Mouse (Mus musculus) T-helper 1 cell (primary cell): ENCODE data around the gene Chchd3.

ENCODE experiments used
- in situ Hi-C: fragments of 300-600 bp; cut with MboI, MseI; formaldehyde crosslinking; loops from one replicate; pipeline ENCODE4 v1.15.1; 2025; ENCODE audit warnings: high pct_unique_total_duplicates

Gene Chchd3

DNA sequence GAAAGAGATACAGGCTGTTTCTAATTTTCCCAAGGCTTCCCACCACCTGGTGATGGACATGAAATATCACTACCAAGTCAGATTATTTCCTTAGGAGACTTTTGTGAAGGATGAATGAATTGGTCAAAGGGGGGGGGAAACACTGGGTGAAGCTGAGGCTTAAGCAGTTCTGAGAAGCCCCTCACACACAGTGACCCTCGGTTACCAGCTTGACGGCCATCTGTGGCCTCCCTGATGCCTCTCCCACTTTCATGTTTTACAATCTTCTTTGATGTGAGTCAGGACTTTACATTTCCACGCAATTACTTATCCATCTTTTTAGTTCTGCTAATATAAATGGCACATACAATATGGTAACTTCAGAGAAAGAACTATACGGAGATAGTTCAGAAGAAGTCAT lies 252.3 kb downstream of the Chchd3 start:
- in situ Hi-C loops = no loop called here

DNA sequence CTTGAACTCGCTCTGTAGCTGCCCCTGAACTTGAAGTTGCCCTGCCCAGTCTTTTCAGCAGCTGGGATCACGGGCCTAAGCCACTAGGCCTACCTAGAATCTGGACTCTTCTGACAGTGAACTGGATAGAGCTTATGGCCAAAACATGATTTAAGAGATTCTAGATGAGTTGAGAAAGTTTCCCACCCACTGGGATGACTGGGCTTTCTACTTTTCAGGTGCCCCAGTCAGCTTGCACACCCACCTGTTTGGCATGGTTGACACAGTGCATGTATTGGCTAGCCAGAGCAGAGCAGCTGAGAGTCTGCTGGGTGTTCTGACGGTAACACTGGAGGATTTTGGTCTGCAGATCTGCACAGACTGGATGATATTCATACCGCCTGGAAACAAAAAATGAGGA lies 256.4 kb downstream of the Chchd3 start:
- in situ Hi-C loops = no loop called here

DNA sequence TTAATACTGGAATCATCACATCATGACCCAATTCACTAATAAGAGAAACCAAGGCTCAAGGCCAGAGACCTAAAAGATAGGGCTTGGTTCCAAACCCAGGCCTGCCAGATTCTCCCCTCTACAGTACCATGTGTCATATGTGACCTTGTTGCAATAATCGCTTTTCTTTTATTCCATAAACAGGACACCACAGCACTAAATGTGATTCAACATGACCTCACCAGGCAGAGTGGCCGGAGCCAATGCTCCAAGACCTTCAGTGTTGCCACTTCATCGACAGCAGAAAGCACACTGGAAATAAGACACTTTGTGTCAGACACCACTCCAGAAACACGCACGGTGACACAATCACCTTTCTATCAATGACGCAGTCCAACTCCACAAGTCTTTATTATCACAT lies 258.3 kb downstream of the Chchd3 start:
- in situ Hi-C loops = no loop called here

DNA sequence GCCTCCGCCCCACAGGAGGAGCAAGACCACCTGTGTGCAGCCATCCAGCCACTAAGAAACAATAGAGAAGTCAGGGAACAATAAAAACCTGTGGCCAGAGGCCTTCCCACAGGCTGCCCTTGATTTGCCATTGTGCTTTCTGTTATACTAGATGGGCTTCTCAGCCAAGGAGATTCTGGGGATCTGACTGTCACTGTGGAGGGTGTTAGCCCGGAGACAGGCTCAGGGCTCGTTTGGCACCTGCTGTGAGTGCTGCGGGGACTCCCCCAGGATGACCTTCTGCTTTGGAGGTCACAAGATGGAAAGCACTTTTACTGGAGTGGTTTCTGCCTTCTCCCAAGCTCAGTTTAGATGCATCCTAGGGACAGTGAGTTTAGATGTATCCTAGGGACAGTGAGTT lies 262.5 kb downstream of the Chchd3 start:
- in situ Hi-C loops = no loop called here

DNA sequence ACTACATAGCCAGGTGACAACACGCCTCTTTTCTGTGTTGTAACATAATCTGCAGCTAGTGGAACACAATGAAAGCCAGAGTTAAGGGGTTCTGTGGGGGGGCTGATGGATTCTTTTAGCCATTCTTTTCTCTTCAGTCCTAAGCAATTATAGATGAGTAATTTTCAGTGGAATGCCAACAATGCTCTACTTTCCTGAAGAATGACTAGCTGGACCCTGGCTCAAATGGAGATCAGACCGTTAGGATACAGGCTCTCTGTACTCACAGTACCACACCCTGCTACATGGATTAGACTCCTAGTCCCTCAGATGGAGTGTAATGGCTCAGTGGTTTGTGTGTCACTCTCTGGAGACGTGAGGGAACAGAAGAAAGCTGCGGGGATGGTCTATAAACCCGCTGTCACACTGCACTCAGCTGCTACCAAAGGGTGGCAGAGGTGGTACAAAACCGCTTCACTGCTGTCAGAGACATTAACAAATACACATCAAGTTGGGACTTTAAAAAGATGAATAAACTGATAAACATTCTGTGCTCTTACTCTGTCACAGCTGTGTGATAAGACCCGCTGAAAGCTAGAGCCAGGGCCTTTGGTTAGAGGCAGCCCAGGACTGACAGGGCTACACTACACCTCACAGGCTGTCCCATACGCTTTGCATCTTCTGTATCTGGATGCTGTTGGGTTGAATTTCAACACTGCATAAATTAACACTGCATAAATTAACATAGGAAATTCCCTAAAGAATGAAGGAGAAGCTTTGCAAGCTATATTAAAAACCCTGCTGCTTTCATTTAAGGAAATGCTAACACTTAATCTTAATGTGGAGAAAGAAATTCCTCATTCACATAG lies 264.2 kb downstream of the Chchd3 start:
- in situ Hi-C loops = no loop called here

DNA sequence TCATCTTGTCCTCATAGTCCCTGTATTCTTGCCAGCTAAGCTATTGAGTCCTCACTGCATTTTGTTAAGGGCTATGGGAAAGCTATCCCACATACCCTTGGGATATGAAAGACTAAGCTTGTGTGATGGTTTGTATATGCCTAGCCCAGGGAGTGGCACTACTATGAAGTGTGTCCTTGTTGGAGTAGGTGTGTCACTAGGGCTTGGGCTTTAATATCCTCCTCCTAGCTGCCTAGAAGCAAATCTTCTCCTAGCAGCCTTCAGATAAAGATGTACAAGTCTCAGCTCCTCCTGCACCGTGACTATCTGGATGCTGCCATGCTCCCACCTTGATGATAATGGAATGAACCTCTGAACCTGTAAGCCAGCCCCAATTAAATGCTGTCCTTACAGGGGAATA lies 266.5 kb downstream of the Chchd3 start:
- in situ Hi-C loops = no loop called here

DNA sequence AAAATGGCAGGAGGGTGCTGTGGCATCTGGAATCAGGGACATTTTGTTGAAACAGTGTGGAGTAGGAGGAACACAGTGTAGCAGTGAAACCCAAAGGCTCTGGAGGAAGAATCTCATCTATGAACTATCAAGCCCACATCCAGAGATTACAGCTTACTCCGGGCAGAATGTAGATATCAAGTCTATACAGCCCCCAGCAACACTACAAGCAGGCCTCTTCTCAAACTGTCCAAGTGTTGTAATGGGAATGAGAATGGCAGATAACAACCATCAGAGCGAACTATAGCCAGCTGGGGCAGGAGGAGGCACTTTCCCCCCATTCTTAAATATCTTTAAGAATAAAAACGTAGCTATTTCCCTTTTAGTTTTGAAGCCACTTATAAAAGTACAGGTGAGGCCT lies 266.9 kb downstream of the Chchd3 start:
- in situ Hi-C loops = no loop called here

DNA sequence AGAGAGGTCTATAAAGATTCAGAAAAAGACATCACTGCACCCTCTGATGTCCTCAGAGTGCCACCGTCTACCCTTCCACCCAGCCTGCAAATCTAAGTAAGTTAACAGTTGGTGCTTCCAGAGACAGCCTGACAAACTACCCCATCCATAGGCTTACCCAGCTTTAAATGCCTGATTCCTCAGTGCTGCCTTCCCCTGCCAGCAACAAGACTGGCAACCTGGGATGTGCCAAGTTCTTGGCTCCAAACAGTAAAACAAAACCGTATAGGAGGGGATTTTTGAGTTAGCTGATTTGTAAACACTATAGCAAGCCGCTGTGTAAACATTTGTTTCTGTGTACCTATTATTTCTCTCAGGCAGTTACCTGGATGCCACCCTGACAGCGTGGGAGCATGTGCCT lies 269.6 kb downstream of the Chchd3 start:
- in situ Hi-C loops = no loop called here

DNA sequence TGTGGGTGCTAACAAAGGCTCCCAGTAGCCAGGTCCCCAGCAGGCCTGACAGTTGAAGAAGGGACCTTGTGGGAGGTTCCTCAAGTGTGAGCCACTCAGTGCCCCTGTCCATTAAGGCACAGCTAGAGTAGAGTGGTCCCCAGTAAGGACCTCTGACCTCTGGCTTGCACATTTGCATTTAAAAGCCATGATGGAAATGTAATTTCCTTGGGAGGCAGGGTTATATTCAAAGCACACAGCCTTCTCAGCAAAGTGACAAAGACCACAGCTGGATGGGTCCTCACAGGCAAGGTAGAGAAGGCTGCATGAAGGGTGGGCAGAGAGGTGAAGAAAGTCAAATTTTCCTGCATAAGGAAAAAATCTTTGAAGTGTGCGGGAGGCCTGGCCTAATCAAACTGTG lies 272.7 kb downstream of the Chchd3 start:
- in situ Hi-C loops = no loop called here

DNA sequence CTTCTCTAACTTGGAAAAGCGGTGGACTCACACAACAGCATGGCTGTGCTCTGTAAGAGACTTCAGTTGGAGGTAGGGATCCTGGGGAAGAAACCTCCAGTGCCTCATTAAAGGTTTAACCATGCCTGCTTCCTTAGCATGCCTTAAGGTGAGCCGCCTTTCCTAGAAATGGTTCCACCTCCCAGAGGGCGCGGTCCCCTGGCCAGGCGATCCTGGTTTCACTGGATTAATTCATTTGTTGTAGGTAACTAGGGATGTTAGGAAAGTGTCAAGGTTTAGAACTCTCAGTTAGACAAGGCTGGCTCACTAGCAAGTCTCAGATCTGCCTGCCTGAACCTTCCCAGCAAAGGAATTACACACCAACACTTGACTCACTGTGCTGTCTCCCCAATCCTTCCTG lies 273.9 kb downstream of the Chchd3 start:
- in situ Hi-C loops = no loop called here

DNA sequence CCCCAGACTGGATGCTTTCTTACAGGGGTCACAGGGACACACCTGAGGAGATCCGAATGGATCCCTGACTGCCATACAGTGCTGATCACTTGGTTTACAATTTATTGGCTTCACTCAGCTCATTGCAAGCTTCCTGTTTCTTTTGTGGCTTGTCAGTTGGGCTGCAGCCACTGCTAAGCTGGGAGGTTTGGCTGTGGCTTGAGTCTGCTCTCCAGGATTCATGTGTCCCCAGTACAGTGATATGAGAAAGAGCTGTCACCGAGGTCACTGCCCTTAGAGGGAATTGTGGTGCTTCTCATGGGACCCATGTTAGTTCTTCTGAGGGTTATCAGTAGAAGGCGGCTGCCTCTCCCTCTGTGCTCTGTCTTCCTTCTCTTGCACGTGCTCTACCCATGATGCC lies 277.0 kb downstream of the Chchd3 start:
- in situ Hi-C loops = no loop called here

DNA sequence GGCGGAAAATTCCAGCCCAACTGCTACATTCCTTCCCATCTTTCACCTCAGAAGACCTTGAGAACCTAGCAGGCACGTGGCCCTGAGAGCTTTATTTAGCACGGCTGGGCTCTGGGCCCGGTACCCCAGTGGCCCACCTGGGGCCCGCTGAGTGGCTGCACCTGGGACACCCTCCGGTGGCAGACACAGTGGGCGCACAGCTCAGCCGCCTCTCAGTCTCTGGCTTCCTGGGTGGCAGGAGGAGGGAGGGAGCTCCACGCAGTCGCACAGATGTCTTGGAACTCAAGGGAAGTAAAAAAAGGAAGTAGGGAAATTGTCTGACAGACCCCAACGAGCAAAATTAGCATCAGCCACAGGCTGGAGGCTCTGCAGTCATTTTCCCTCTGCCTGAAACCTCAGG lies 279.5 kb downstream of the Chchd3 start:
- in situ Hi-C loops = no loop called here

DNA sequence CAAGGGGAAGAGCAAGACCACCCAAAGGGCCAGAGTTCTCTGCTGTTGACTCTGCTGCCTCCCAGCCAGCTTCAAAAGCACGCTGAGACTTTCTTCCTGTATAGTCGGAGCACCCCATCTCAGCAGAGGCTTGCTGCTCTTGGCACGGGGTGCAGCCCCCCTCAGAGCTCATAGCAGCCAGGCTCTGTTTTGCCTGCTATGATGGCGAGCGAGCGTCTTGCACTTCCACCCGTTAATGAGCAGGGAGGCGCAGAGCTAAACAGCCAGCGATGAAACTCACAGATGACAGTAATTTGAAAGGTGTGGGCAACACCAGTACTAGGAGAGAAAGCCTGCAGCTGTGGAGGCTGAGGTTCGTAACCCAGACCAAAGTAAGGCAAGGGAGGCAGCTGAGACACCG lies 283.7 kb downstream of the Chchd3 start:
- in situ Hi-C loops = no loop called here

DNA sequence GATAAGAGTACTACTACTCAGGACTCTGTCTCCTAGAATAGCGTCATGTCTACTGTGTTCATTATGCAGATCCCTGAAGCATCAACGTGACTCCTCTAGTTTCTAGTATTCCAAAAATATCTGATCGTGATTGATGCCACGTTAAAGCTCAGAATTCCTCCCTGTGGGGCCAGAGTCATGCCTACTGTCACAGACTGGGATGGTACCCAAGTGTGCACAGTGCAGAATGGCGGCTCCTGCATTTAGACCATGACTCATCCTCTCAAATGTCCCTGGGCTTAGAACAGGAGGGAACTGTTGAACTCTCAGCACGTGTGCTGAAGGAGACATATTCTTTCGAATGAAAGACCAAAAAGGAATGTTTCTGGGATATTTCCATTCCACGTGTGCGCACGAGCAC lies 305.5 kb downstream of the Chchd3 start:
- in situ Hi-C loops = no loop called here

DNA sequence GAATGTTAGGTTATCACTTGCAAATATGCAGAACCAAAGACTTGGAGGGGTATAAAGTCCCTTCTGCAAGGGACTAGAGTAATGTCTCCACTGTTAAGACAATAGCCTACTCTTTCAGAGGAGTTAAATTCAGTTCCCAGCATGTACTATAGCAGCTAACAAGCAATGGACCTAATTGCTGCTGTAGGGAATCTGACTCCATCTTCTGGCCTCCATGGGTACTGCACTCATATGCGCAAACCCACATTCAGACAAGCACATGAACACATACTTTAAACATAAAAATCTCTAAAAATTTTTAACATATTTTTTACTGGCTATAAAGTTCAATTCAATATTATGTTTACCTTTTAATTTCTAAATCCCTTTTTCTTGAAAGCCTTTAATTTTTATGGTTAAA lies 310.2 kb downstream of the Chchd3 start:
- in situ Hi-C loops = no loop called here

DNA sequence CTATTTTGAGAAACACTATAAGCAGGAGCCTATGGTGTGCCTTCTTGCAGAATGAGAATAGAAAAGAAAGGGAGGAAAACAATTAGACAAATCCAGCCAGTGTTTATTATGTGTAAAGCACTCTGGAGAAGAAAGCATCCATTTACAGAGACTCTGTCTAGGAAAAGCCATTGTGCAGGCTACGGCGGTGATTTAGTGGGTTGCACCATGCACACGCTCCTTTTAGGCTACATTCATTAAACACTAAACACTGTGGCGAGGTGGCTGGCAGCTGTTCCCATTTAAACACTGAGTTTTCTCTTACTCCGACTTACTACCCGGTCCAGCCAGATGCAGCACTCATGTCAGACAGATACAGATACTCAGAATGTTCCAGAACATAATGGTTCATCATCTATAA lies 311.3 kb downstream of the Chchd3 start:
- in situ Hi-C loops = no loop called here

DNA sequence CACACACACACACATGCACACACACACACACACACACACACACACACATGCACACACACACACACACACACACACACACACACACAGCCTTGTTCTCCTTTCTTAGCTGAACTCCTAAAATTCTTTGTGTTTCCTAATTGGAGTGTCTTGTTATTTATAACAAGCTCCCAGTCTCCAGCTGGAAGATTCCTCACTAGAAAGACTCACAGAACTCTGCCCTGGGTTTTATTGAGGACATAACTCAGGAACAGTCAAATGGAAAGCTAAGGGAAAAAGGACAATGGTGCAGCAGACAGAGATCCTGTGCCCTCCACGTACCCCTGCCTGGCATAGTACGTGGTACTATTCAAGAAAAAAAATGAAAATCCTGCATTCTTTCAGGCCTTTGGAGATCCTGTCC lies 312.7 kb downstream of the Chchd3 start:
- in situ Hi-C loops = no loop called here
